Mouse (Mus musculus): Measurements from ENCODE around the gene Rhbdf1. TPM values are rescaled to one million over a fixed set of nuclear protein-coding genes. Genes with fewer than 3 reads are reported as not detected.

Rhbdf1 gene
- polyA plus RNA-seq, 1 experiment from 2014 or later = 39.5 TPM

GRCm38 (mm10) chr11:32178506-32178905 is 43.6 kb downstream of the Rhbdf1 start:
- Histone ChIP-seq H3K27me3 (ENCODE audit: control insufficient read depth, insufficient read depth, low read length) (no peaks in the 10 kb centered on the region), H3K36me3 (ENCODE audit: control insufficient read depth, insufficient read depth, low read length) (no peaks in the 10 kb centered on the region), H3K9ac (ENCODE audit: low read depth, low read length) (no peak overlapping the region), H3K27ac (ENCODE audit: low read depth, low read length) (no peak overlapping the region), H3K9me3 (ENCODE audit: control insufficient read depth, low read length) (no peaks in the 10 kb centered on the region), H3K4me1 (ENCODE audit: control insufficient read depth, insufficient read depth, low read length) (no peaks in the 10 kb centered on the region), H3K4me3 (ENCODE audit: low read length) (no peak overlapping the region), H3K4me2 (replicated peaks; ENCODE audit: low read depth, low read length) (no peak overlapping the region)
- 77% methylated on average over 1 of the region's 1 CpGs for WGBS
- ATAC-seq (ENCODE audit: low FRiP score, low TSS enrichment) = no peak

- Histone ChIP-seq H3K4me1 (ENCODE audit: control insufficient read depth, insufficient read depth, low read length) (no peaks in the 10 kb centered on the region; the same call in 1 of the 2 replicates), H3K4me3 (ENCODE audit: low read length) (no peak overlapping the region), H3K27me3 (ENCODE audit: control insufficient read depth, insufficient read depth, low read length) (no peaks in the 10 kb centered on the region), H3K9ac (ENCODE audit: low read depth, low read length) (no peak overlapping the region), H3K9me3 (ENCODE audit: control insufficient read depth, low read length) (no peaks in the 10 kb centered on the region), H3K4me2 (replicated peaks; ENCODE audit: low read depth, low read length) (no peak overlapping the region), H3K27ac (ENCODE audit: low read depth, low read length) (no peak overlapping the region), H3K36me3 (ENCODE audit: control insufficient read depth, insufficient read depth, low read length) (no peaks in the 10 kb centered on the region)
- 79% methylated on average over 4 of the region's 4 CpGs for WGBS
- no peak for ATAC-seq (ENCODE audit: low FRiP score, low TSS enrichment)
These were observed 55.4 kb downstream of the Rhbdf1 start for GRCm38 (mm10) chr11:32166683-32167082.

- Histone ChIP-seq H3K4me2 (replicated peaks; ENCODE audit: low read depth, low read length) (peak overlapping the region; percentile 46), H3K27ac (ENCODE audit: low read depth, low read length) (no peak overlapping the region), H3K27me3 (ENCODE audit: control insufficient read depth, insufficient read depth, low read length) (no peaks in the 10 kb centered on the region; the same call in 1 of the 2 replicates), H3K4me3 (ENCODE audit: low read length) (peak overlapping the region; percentile 27), H3K4me1 (ENCODE audit: control insufficient read depth, insufficient read depth, low read length) (no peaks in the 10 kb centered on the region; the same call in 1 of the 2 replicates), H3K9ac (ENCODE audit: low read depth, low read length) (peak overlapping the region; percentile 9; the same call in 1 of the 2 replicates), H3K36me3 (ENCODE audit: control insufficient read depth, insufficient read depth, low read length) (no peaks in the 10 kb centered on the region), H3K9me3 (ENCODE audit: control insufficient read depth, low read length) (no peaks in the 10 kb centered on the region)
- peak; percentile 90 for ATAC-seq (ENCODE audit: low FRiP score, low TSS enrichment)
- WGBS = 14% methylated on average over 28 of the region's 28 CpGs
These were observed 59.9 kb downstream of the Rhbdf1 start for GRCm38 (mm10) chr11:32161922-32162804.

GRCm38 (mm10) chr11:32161500-32161899 is 60.6 kb downstream of the Rhbdf1 start:
- H3K9me3 ChIP-seq (ENCODE audit: control insufficient read depth, low read length) = no peaks in the 10 kb centered on the region
- ATAC-seq (ENCODE audit: low FRiP score, low TSS enrichment) = peak; percentile 50
- H3K4me2 ChIP-seq (replicated peaks; ENCODE audit: low read depth, low read length) = peak overlapping the region; percentile 46
- 4% methylated on average over 9 of the region's 9 CpGs for WGBS
- no peak overlapping the region for H3K27ac ChIP-seq (ENCODE audit: low read depth, low read length)
- H3K36me3 ChIP-seq (ENCODE audit: control insufficient read depth, insufficient read depth, low read length) = no peaks in the 10 kb centered on the region
- H3K27me3 ChIP-seq (ENCODE audit: control insufficient read depth, insufficient read depth, low read length) = no peaks in the 10 kb centered on the region; the same call in 1 of the 2 replicates
- no peaks in the 10 kb centered on the region; the same call in 1 of the 2 replicates for H3K4me1 ChIP-seq (ENCODE audit: control insufficient read depth, insufficient read depth, low read length)
- H3K9ac ChIP-seq (ENCODE audit: low read depth, low read length) = 0 out of 2 replicates have a peak overlapping the region, but pooled peaks have one; percentile 9
- peak overlapping the region; percentile 27 for H3K4me3 ChIP-seq (ENCODE audit: low read length)

GRCm38 (mm10) chr11:32160341-32160740 is 61.8 kb downstream of the Rhbdf1 start:
- no peak overlapping the region for H3K9ac ChIP-seq (ENCODE audit: low read depth, low read length)
- no peaks in the 10 kb centered on the region for H3K36me3 ChIP-seq (ENCODE audit: control insufficient read depth, insufficient read depth, low read length)
- no peak overlapping the region for H3K27ac ChIP-seq (ENCODE audit: low read depth, low read length)
- no peak overlapping the region for H3K4me3 ChIP-seq (ENCODE audit: low read length)
- H3K27me3 ChIP-seq (ENCODE audit: control insufficient read depth, insufficient read depth, low read length) = no peaks in the 10 kb centered on the region; the same call in 1 of the 2 replicates
- no peak overlapping the region for H3K4me2 ChIP-seq (replicated peaks; ENCODE audit: low read depth, low read length)
- no peaks in the 10 kb centered on the region; the same call in 1 of the 2 replicates for H3K4me1 ChIP-seq (ENCODE audit: control insufficient read depth, insufficient read depth, low read length)
- no peak for ATAC-seq (ENCODE audit: low FRiP score, low TSS enrichment)
- no peaks in the 10 kb centered on the region for H3K9me3 ChIP-seq (ENCODE audit: control insufficient read depth, low read length)
- WGBS = 71% methylated on average over 7 of the region's 7 CpGs

Other genes starting within 250 kb of the Rhbdf1 start
- 0.87 and 1.6 TPM in 2 replicates for gene Nsg2, start 221.8 kb downstream of the Rhbdf1 start, polyA plus RNA-seq (2014; fragmentation: Nextera tagmentation; extraction: Ambion mirVana)
- not detected in 2 replicates for gene Il9r, start 22.0 kb downstream of the Rhbdf1 start, polyA plus RNA-seq (2014; fragmentation: Nextera tagmentation; extraction: Ambion mirVana)
- 71.7 and 90.6 TPM in 2 replicates for gene Snrnp25, start 16.9 kb downstream of the Rhbdf1 start, polyA plus RNA-seq (2014; fragmentation: Nextera tagmentation; extraction: Ambion mirVana)
- 35.6 and 39.8 TPM in 2 replicates for gene Mpg, start 4.2 kb upstream of the Rhbdf1 start, polyA plus RNA-seq (2014; fragmentation: Nextera tagmentation; extraction: Ambion mirVana)
- 27.5 and 45.5 TPM in 2 replicates for gene Nprl3, start 45.4 kb upstream of the Rhbdf1 start, polyA plus RNA-seq (2014; fragmentation: Nextera tagmentation; extraction: Ambion mirVana)
- gene Hba-x, start 54.1 kb upstream of the Rhbdf1 start, polyA plus RNA-seq (2014; fragmentation: Nextera tagmentation; extraction: Ambion mirVana) = 87.6 and 90.7 TPM in 2 replicates
- gene Hba-a1, start 61.2 kb upstream of the Rhbdf1 start, polyA plus RNA-seq (2014; fragmentation: Nextera tagmentation; extraction: Ambion mirVana) = 2,390 and 2,705 TPM in 2 replicates
- 0.69 and 1.6 TPM in 2 replicates for gene Hbq1b, start 64.7 kb upstream of the Rhbdf1 start, polyA plus RNA-seq (2014; fragmentation: Nextera tagmentation; extraction: Ambion mirVana)
- gene Hba-a2, start 74.2 kb upstream of the Rhbdf1 start, polyA plus RNA-seq (2014; fragmentation: Nextera tagmentation; extraction: Ambion mirVana) = 5,998 and 6,905 TPM in 2 replicates
- gene Hbq1a, start 77.8 kb upstream of the Rhbdf1 start, polyA plus RNA-seq (2014; fragmentation: Nextera tagmentation; extraction: Ambion mirVana) = 0.77 TPM in 1 of 2 replicates, not detected in the other
- gene Sh3pxd2b, start 125.5 kb upstream of the Rhbdf1 start, polyA plus RNA-seq (2014; fragmentation: Nextera tagmentation; extraction: Ambion mirVana) = 19.1 and 25.2 TPM in 2 replicates
- 47.9 and 61.5 TPM in 2 replicates for gene Ubtd2, start 233.1 kb upstream of the Rhbdf1 start, polyA plus RNA-seq (2014; fragmentation: Nextera tagmentation; extraction: Ambion mirVana)

All from kidney, embryonic 14.5 days (tissue).